Mouse (Mus musculus) E14TG2a.4 (cell line): Measurements from ENCODE around the gene Tll2.

Experiments used
- CTCF ChIP-seq: conservative IDR thresholded peaks from 2 replicates; pipeline ENCODE4 v1.5.1; 2014; ENCODE audit warnings: low read length
- NANOG ChIP-seq: IDR thresholded peaks from 2 replicates; pipeline ENCODE4 v1.6.1; 2014; ENCODE audit warnings: borderline replicate concordance, low read length, mixed read lengths
- POU5F1 ChIP-seq: IDR thresholded peaks from 2 replicates; pipeline ENCODE4 v1.6.1; 2014; ENCODE audit warnings: low read length, borderline replicate concordance

GRCm38 (mm10) chr19:41140961-41141360 is 65.7 kb downstream of the Tll2 start:
- no peak for TF ChIP-seq CTCF
- no peak for TF ChIP-seq NANOG
- no peak for TF ChIP-seq POU5F1
